Mouse (Mus musculus) lung, adult 2 months (tissue): ENCODE results near the gene Coro2b. TPM values are rescaled to one million over a fixed set of nuclear protein-coding genes. Genes with fewer than 3 reads are reported as not detected.
A peak's percentile ranks its signal among the peaks of the same experiment; 100 is the strongest.

Experiments
- DNase-seq: peaks from one replicate; pipeline ENCODE4 v3.0.0; 2022
- H3K4me1 ChIP-seq: fragments of 200-500 bp; 2 replicates; pipeline ENCODE4 v1.6.1; 2011; ENCODE audit warnings: low read length; ENCODE audit not compliant: control insufficient read depth, insufficient read depth
- H3K4me3 ChIP-seq: fragments of 200-500 bp; replicated peaks from 2 replicates; pipeline ENCODE3; 2011; ENCODE audit warnings: low read depth, mild to moderate bottlenecking, control low read depth, low read length; ENCODE audit errors: extremely low read depth
- CTCF ChIP-seq: fragments of 200-500 bp; IDR thresholded peaks from 2 replicates; pipeline ENCODE4 v1.5.1; 2011; ENCODE audit warnings: mild to moderate bottlenecking, low read length, control low read depth; ENCODE audit not compliant: insufficient read depth
- POLR2A ChIP-seq: fragments of 200-500 bp; IDR thresholded peaks from 2 replicates; pipeline ENCODE4 v1.6.1; 2011; ENCODE audit warnings: low read depth, mild to moderate bottlenecking, control low read depth, low read length, borderline replicate concordance; ENCODE audit errors: extremely low read depth
- WGBS: fragments of 180-500 bp; shearing (Covaris S2); methylation state at CpG from one replicate; pipeline ENCODE4 v1.1.7; 2018; 5-methylcytosine and 5-hydroxymethylcytosine counted together
- polyA plus RNA-seq: library from polyadenylated mRNA; depleted of rRNA; stranded (reverse); fragments of >200 nt; gene quantifications from 2 replicates; pipeline ENCODE4 v1.2.3, GENCODE M21; 2012

Coro2b gene
- polyA plus RNA-seq, 1 experiment, result 48.8 TPM

DNA sequence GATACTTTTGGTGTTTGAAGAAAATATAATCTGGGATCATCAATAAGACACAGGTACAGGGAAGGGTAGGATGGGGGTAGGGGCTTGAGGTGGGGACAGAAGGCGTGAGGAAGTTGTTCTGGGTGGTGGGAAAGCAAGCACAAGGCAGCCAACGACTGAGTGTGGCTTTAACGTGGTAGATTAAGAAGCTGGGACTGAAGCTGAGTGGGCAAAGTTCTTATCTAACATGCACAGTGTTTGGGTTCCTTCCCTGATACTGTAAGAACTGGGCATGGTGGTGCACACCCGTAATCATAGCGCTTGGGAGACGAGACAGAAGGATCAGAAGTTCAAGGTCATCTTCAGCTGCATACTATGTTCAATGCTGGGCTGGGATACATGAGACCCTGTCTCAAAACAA is 151.8 kb downstream of the Coro2b start:
- DNase-seq, result no peak
- peaks cover 14% of the 10 kb centered on the region for H3K4me1 ChIP-seq
- 81% methylated on average over 6 of the region's 6 CpGs for WGBS
- TF ChIP-seq POLR2A (no peak), CTCF (no peak)
- H3K4me3 ChIP-seq, result no peak overlapping the region

DNA sequence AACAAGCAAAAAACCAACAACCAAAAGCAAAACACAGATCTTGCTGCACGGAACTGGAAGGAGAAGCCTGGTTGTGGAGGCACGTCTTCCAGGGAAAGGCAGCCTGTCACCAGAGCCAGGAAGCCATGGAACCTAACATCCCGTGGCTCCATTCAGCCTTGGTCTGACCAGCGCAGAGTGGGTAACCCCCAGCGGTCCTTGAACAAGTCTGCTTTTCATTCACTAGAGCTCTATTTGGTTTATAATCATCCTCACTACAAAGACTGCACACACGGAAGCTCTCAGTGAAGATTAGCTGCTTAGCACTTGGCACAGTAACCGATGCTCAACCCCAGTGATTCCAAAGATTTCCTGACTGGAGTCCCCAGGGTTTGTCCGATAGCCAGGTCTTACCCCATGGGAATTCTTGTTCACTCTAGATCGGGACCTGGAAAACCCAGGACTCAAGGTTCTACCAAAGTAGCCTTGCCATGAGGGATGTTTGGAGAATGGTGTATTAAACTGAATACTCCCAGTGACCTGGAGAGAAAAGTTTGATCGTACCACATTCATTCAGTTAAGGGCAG is 154.2 kb downstream of the Coro2b start:
- Histone ChIP-seq H3K4me3 (no peak overlapping the region), H3K4me1 (peaks cover 14% of the 10 kb centered on the region)
- TF ChIP-seq POLR2A, result no peak
- WGBS, result 51% methylated on average over 10 of the region's 10 CpGs
- no peak for DNase-seq

GRCm38 (mm10) chr9:62381402-62381913 is 155.4 kb downstream of the Coro2b start:
- H3K4me1 ChIP-seq, result peaks cover 14% of the 10 kb centered on the region
- DNase-seq, result peak; percentile 23
- TF ChIP-seq CTCF (no peak), POLR2A (no peak)
- 28% methylated on average over 8 of the region's 8 CpGs for WGBS
- no peak overlapping the region for H3K4me3 ChIP-seq

DNA sequence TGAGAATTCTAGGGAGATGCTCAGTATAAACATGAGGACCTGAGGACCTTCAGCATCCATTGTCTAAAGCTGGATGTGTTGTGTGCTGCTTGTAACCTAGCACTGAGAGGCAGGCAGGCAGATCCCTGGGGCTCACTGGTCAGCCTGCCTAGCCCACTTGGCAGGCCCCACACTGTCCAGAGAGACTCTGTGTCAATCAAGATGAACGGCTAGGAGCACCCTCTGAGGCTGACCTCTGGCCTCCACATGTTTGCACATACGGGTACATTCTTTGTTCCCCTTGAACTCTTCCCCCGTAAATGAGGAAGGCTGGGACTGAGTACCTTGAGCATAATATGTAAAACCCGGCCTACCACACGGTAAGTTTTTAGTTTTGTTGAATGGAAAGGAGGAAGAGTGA is 156.5 kb downstream of the Coro2b start:
- 50% methylated on average over 5 of the region's 5 CpGs for WGBS
- Histone ChIP-seq H3K4me1 (peaks cover 19% of the 10 kb centered on the region), H3K4me3 (no peak overlapping the region)
- TF ChIP-seq CTCF, result no peak
- TF ChIP-seq POLR2A, result no peak
- DNase-seq, result no peak

GRCm38 (mm10) chr9:62377897-62378296 is 158.9 kb downstream of the Coro2b start:
- peaks cover 35% of the 10 kb centered on the region for H3K4me1 ChIP-seq
- 89% methylated on average over 10 of the region's 10 CpGs for WGBS
- no peak for DNase-seq
- no peak overlapping the region for H3K4me3 ChIP-seq
- TF ChIP-seq POLR2A, result no peak
- no peak for TF ChIP-seq CTCF

DNA sequence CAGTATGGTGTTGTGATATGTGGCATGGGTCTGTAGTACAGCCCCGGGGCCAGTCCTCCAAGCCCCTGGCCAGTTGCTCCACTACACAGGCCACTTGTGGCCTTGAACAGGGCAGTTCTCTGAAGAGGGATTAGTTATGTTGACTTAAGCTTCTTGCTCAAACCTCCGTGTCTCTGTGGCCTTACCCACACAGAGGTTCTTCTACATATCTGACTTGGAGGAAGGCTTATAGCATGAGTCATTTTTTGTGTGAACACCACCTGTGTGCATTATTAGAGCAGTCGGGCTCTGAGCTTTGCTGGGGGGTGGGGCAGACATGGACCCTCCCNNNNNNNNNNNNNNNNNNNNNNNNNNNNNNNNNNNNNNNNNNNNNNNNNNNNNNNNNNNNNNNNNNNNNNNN is 162.6 kb downstream of the Coro2b start:
- TF ChIP-seq CTCF (no peak), POLR2A (no peak)
- peak; percentile 60 for DNase-seq
- H3K4me1 ChIP-seq, result peaks cover 36% of the 10 kb centered on the region
- no peak overlapping the region for H3K4me3 ChIP-seq
- WGBS, result 45% methylated on average over 3 of the region's 3 CpGs

GRCm38 (mm10) chr9:62373222-62374123 is 163.4 kb downstream of the Coro2b start:
- no peak overlapping the region for H3K4me3 ChIP-seq
- peaks cover 44% of the 10 kb centered on the region for H3K4me1 ChIP-seq
- WGBS, result 47% methylated on average over 18 of the region's 18 CpGs
- TF ChIP-seq CTCF, result peak; percentile 57
- TF ChIP-seq POLR2A, result no peak
- DNase-seq, result peak; percentile 79

DNA sequence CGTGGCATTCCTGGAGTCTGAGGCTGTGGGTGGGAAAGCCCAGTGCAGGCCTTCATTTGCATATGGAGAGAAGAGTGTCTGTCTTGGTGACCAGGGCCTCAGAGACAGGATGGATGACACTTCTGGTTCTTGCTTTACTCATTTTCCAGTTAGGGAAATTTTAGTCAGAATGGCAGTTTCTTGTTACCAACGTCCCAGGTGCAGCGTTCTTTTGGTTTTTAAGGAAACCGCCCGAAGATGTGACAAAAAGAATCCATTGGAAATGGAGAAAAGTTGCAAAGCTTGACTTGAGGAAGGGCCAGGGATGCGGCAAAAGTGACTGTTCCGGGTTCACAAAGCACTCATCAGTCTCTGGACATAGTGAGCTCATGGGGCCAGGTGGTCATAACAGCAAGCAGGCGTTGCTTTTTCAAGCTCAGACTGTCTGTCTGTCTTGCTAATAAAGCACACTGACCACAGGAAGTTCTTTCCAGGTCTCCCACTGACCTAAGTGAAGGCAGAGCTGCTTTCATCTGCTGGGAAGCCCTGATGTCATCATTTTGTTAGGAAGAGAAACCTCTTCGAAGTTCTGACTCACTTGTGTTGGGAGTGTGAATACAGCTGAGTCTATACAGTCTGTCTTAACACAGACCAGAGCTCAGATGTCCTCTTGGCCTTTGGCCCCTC is 164.2 kb downstream of the Coro2b start:
- TF ChIP-seq CTCF, result no peak
- Histone ChIP-seq H3K4me1 (peaks cover 51% of the 10 kb centered on the region), H3K4me3 (no peak overlapping the region)
- WGBS, result 72% methylated on average over 9 of the region's 9 CpGs
- peak; percentile 13 for DNase-seq

DNA sequence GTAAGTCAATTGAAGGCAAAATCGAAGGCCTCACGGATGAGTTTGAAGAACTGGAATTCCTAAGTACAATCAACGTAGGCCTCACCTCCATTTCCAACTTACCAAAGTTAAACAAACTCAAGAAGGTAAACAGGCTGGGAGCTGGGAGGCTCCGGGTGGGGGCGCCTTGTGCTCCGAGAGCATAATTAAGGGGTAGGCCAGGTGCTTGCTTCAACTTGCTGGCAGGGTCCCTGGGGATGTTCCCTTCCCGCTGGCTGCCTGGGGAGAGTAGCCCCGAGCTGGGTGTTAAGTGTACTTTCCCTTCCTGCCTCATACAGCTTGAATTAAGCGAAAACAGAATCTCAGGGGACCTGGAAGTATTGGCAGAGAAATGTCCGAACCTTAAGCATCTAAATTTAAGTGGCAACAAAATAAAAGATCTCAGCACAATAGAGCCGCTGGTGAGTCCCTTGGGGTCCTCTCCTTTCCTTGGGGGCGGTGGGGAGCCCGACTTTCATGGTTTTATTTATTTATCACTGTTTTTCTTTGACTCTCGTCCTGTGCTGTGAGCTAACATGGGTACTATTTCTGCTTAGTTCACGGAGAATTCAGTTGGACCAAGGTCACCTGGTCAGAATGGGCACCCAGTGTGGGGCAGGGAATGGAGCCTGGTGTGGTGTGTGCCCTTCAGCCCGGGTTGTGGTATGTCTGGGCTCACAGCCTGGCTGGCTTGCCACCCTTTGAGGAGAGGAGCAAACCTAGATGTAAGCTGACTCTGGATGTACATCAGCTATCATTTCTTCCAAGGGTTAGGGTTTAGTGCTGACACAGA is 164.9 kb downstream of the Coro2b start:
- peak; percentile 43 for DNase-seq
- 63% methylated on average over 16 of the region's 16 CpGs for WGBS
- H3K4me3 ChIP-seq, result no peak overlapping the region
- TF ChIP-seq CTCF (no peak), POLR2A (no peak)
- peaks cover 59% of the 10 kb centered on the region for H3K4me1 ChIP-seq
